Mouse (Mus musculus): ENCODE results near the gene Ccl25.

- peak; percentile 84 for TF ChIP-seq BHLHE40 (IDR thresholded peaks at IDR 0.05; ENCODE audit: low read depth, low read length)
- TF ChIP-seq CTCF (conservative IDR thresholded peaks at IDR 0.05 in 1 of 2, IDR thresholded peaks at IDR 0.05 in 1 of 2; ENCODE audit: low read depth in 2 of 2, low read length in 2 of 2): no peak
- TF ChIP-seq GABPA (IDR thresholded peaks at IDR 0.05; ENCODE audit: insufficient replicate concordance, low read depth, low read length): no peak
- peak; percentile 86 for TF ChIP-seq IRF4 (IDR thresholded peaks at IDR 0.05; ENCODE audit: low read depth, low read length)
- TF ChIP-seq POLR2A (IDR thresholded peaks at IDR 0.05; ENCODE audit: low read depth, low read length): no peak
- peak; percentile 94 for TF ChIP-seq MAFK (IDR thresholded peaks at IDR 0.05; ENCODE audit: insufficient replicate concordance, low read length)
- no peak for TF ChIP-seq NRF1 (IDR thresholded peaks at IDR 0.05; ENCODE audit: low read depth, low read length)
- no peak for TF ChIP-seq ELF1 (IDR thresholded peaks at IDR 0.05; ENCODE audit: low read depth, low read length)
- TF ChIP-seq ETS1 (conservative IDR thresholded peaks at IDR 0.05; ENCODE audit: low read depth, low read length): peak; percentile 74
Observed at GRCm38 (mm10) chr8:4403960-4404879, 79.2 kb downstream of the Ccl25 start.
